Mouse (Mus musculus) ES-E14 (cell line): ENCODE data around the gene Mocs1.
"Not testable (repeated sequence)": the region's sequence is repeated elsewhere in the genome, so short reads cannot be mapped to it uniquely, and the experiment has no call there.

Experiments used
- CHD2 ChIP-seq: IDR thresholded peaks from 2 replicates; pipeline ENCODE4 v1.6.1; 2014; ENCODE audit warnings: mild to moderate bottlenecking, low read depth, low read length, inconsistent platforms
- HCFC1 ChIP-seq: IDR thresholded peaks from 2 replicates; pipeline ENCODE4 v1.6.1; 2012; ENCODE audit warnings: low read length, inconsistent platforms, borderline replicate concordance; ENCODE audit not compliant: insufficient read depth
- MAFK ChIP-seq: IDR thresholded peaks from 2 replicates; pipeline ENCODE4 v1.6.1; 2014; ENCODE audit warnings: mild to moderate bottlenecking, low read depth, low read length, inconsistent platforms; ENCODE audit not compliant: insufficient read depth
- ZC3H11A ChIP-seq: IDR thresholded peaks from 2 replicates; pipeline ENCODE4 v1.6.1; 2012; ENCODE audit warnings: low read depth, mild to moderate bottlenecking, inconsistent platforms, low read length, borderline replicate concordance

DNA sequence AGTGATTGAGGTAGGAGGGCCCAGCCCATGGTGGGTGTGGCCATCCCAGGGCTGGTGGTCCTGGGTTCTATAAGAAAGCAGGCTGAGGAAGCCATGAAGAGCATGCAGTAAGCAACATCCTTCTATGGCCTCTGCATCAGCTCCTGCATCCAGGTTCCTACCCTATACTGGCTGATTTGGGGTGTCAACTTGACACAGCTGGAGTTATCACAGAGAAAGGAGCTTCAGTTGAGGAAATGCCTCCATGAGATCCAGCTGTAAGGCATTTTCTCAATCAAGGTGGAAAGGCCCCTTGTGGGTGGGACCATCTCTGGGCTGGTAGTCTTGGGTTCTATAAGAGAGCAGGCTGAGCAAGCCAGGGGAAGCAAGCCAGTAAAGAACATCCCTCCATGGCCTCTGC is 9.1 kb downstream of the Mocs1 start:
- not testable (repeated sequence) for TF ChIP-seq CHD2, ZC3H11A, MAFK, HCFC1
